Mouse (Mus musculus): ENCODE measurements around the gene Krtap4-13. TPM values are rescaled to one million over a fixed set of nuclear protein-coding genes. Genes with fewer than 3 reads are reported as not detected.

The Krtap4-13 gene
- not detected for polyA plus RNA-seq (2015; fragmentation: Illumina TruSeq; extraction: RNeasy Lipid Tissue Mini Kit (QIAGEN cat#74804); ENCODE audit: low read depth, low replicate concordance)

GRCm38 (mm10) chr11:99809792-99810191, at the start of gene Krtap4-13:
Gene Krtap4-13 (minus strand): TSS chr11:99809892.

DNA sequence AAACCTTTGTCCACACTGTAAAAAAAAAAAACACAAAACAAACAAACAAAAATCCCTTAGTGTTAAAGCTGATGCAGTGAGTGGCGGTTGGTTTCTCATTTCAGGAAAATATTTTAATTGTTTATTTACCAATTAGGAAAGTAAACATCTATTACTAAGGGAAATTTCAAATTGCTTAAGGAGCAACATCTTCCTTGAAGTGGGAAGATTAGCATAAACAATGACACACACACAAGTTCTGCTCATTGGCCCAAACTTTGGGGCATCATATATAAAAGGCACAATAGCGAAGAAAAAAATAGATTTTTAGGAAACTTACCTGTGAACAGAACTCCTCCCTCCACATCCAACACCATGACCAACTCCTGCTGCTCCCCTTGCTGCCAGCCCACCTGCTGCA, 47.9 kb upstream of the Krtap4-13 start, which contains the start of gene Gm11568:
Gene Gm11568 (plus strand): TSS at position 301 of the 400 bp plus-strand sequence.

DNA sequence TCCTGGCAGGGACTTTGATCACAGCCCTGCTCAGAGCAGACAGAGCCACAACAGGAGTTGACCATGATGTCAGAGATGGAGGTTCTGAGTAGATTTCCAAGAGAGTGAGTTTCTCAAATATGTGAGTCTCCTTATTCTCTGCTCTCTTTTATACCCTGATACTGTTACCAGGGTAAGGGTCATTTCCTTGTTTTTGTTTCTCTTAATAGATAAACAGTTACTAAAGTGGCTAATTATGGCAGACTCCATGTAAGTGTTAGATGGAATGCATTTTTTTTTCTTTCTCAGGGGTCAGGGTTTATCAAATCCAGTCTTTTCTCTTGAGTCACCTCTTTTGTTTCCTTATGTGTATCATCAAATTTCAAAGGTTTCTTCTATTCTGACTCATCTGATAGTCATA, 41.8 kb upstream of the Krtap4-13 start, which contains the start of gene Krtap4-16:
Gene Krtap4-16 (minus strand): TSS at position 101 of the 400 bp plus-strand sequence.

DNA sequence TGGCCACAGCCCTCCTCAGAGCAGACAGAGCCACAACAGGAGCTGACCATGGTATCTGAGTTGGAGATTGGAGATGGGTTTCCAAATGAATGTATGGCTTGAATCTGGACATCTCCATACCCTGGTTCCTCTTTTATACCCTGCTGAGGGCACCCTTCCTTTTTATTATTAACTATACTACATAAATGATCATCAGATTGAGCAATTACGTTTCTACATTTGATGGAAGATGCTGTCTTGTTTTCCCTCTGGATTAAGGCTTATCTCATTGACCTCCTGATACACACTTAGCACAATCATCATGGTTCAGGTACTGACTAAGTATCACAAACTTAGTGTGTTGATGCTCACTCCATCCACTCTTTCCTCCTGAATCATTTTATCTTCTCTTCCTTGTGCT, 28.3 kb upstream of the Krtap4-13 start, which contains the start of gene 2300003K06Rik:
Gene 2300003K06Rik (minus strand): TSS at position 101 of the 400 bp plus-strand sequence.

GRCm38 (mm10) chr11:99815566-99815965, 5.9 kb upstream of the Krtap4-13 start, which contains the start of gene Gm11564:
Gene Gm11564 (minus strand): TSS chr11:99815666.

GRCm38 (mm10) chr11:99804346-99804745, 5.3 kb downstream of the Krtap4-13 start, which contains the start of gene Gm11554:
Gene Gm11554 (minus strand): TSS chr11:99804446.

DNA sequence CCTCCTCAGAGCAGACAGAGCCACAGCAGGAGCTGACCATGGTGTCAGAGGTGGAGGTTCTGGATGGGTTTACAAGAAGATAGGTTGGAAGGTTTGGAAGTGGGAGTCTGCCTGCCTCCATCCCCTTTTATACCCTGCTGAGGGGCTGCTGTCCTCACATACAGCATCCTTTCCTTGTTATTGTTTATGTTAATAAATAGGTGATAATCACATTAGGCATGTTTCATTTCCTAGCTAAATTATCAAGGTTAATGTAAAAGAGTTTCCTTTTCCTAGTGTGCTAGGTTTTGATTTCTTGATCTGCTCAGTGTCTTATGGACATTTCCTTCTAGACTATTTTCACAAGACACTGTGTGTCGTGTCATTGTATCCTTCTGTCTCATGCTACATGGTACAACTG, 10.9 kb downstream of the Krtap4-13 start, which contains the start of gene Gm11569:
Gene Gm11569 (minus strand): TSS at position 101 of the 400 bp plus-strand sequence.

DNA sequence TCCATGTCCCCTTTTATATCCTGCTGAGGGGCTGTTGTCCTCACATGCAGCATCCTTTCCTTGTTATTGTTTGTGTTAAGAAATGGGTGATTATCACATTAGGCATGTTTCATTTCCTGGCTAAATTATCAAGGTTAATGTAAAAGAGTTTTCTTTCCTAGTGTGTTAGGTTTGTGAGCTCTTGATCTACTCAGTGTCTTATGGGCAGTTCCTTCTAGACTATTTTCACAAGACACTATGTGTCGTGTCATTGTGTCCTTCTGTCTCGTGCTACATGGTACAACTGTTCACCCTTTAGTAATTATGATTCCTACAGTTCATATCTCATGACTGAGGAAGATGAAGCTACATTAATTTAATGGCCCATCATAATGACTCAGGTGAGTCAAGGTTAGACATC, 16.3 kb downstream of the Krtap4-13 start, which contains the start of gene Gm11596:
Gene Gm11596 (minus strand): TSS at position 101 of the 400 bp plus-strand sequence.

DNA sequence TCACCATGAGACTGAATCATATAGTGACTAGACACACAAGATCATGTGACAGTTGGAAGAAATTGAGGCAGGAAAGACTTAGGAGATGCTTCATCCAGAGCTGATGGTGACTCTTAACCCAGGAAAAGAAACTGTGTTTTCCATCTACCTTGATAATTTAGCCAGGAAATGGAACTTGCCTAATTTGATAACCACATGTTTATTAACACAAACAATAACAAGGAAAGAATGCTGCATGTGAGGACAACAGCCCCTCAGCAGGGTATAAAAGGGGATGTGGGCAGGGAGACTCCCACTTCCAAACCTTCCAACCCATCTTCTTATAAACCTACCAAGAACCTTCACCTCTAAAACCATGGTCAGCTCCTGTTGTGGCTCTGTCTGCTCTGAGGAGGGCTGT, 24.8 kb downstream of the Krtap4-13 start, which contains the start of gene Krtap4-9:
Gene Krtap4-9 (plus strand): TSS at position 301 of the 400 bp plus-strand sequence.

DNA sequence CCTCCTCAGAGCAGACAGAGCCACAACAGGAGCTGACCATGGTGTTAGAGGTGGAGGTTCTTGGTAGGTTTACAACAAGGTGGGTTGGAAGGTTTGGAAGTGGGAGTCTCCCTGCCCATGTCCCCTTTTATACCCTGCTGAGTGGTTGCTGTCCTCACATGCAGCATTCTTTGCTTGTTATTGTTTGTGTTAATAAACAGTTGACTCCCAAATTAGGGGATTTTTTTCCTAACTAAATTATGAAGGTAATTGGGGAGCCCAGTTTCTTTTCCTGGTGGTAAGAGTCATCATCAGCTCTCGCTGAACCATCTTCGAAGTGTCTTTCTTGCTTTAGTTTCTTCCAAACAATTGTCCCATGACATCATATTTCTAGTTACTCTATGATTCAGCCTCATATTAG, 29.1 kb downstream of the Krtap4-13 start, which contains the start of gene Krtap4-8:
Gene Krtap4-8 (minus strand): TSS at position 101 of the 400 bp plus-strand sequence.

DNA sequence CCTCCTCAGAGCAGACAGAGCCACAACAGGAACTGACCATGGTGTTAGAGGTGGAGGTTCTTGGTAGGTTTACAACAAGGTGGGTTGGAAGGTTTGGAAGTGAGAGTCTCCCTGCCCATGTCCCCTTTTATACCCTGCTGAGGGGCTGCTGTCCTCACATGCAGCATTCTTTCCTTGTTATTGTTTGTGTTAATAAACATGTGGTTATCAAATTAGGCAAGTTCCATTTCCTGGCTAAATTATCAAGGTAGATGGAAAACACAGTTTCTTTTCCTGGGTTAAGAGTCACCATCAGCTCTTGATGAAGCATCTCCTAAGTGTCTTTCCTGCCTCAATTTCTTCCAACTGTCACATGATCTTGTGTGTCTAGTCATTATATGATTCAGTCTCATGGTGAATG, 36.9 kb downstream of the Krtap4-13 start, which contains the start of gene Gm11595:
Gene Gm11595 (minus strand): TSS at position 101 of the 400 bp plus-strand sequence.

Other genes with a start within 250 kb of the Krtap4-13 start
- not detected for gene Krtap3-1, start 243.3 kb downstream of the Krtap4-13 start, polyA plus RNA-seq (2015; fragmentation: Illumina TruSeq; extraction: RNeasy Lipid Tissue Mini Kit (QIAGEN cat#74804); ENCODE audit: low read depth, low replicate concordance)
- not detected for gene Krtap1-5, start 228.9 kb downstream of the Krtap4-13 start, polyA plus RNA-seq (2015; fragmentation: Illumina TruSeq; extraction: RNeasy Lipid Tissue Mini Kit (QIAGEN cat#74804); ENCODE audit: low read depth, low replicate concordance)
- gene Krtap1-4, start 226.2 kb downstream of the Krtap4-13 start, polyA plus RNA-seq (2015; fragmentation: Illumina TruSeq; extraction: RNeasy Lipid Tissue Mini Kit (QIAGEN cat#74804); ENCODE audit: low read depth, low replicate concordance): not detected
- gene Krtap1-3, start 218.6 kb downstream of the Krtap4-13 start, polyA plus RNA-seq (2015; fragmentation: Illumina TruSeq; extraction: RNeasy Lipid Tissue Mini Kit (QIAGEN cat#74804); ENCODE audit: low read depth, low replicate concordance): not detected
- gene Krtap9-3, start 211.8 kb downstream of the Krtap4-13 start, polyA plus RNA-seq (2015; fragmentation: Illumina TruSeq; extraction: RNeasy Lipid Tissue Mini Kit (QIAGEN cat#74804); ENCODE audit: low read depth, low replicate concordance): not detected
- not detected for gene Gm11938, start 206.6 kb downstream of the Krtap4-13 start, polyA plus RNA-seq (2015; fragmentation: Illumina TruSeq; extraction: RNeasy Lipid Tissue Mini Kit (QIAGEN cat#74804); ENCODE audit: low read depth, low replicate concordance)
- not detected for gene Gm11937, start 199.7 kb downstream of the Krtap4-13 start, polyA plus RNA-seq (2015; fragmentation: Illumina TruSeq; extraction: RNeasy Lipid Tissue Mini Kit (QIAGEN cat#74804); ENCODE audit: low read depth, low replicate concordance)
- not detected for gene Krtap2-4, start 195.0 kb downstream of the Krtap4-13 start, polyA plus RNA-seq (2015; fragmentation: Illumina TruSeq; extraction: RNeasy Lipid Tissue Mini Kit (QIAGEN cat#74804); ENCODE audit: low read depth, low replicate concordance)
- gene Gm11562, start 189.5 kb downstream of the Krtap4-13 start, polyA plus RNA-seq (2015; fragmentation: Illumina TruSeq; extraction: RNeasy Lipid Tissue Mini Kit (QIAGEN cat#74804); ENCODE audit: low read depth, low replicate concordance): not detected
- gene Krtap4-1, start 181.7 kb downstream of the Krtap4-13 start, polyA plus RNA-seq (2015; fragmentation: Illumina TruSeq; extraction: RNeasy Lipid Tissue Mini Kit (QIAGEN cat#74804); ENCODE audit: low read depth, low replicate concordance): not detected
- not detected for gene Krtap4-2, start 174.8 kb downstream of the Krtap4-13 start, polyA plus RNA-seq (2015; fragmentation: Illumina TruSeq; extraction: RNeasy Lipid Tissue Mini Kit (QIAGEN cat#74804); ENCODE audit: low read depth, low replicate concordance)
- gene Krtap4-7, start 165.8 kb downstream of the Krtap4-13 start, polyA plus RNA-seq (2015; fragmentation: Illumina TruSeq; extraction: RNeasy Lipid Tissue Mini Kit (QIAGEN cat#74804); ENCODE audit: low read depth, low replicate concordance): not detected
- not detected for gene Gm11555, start 159.7 kb downstream of the Krtap4-13 start, polyA plus RNA-seq (2015; fragmentation: Illumina TruSeq; extraction: RNeasy Lipid Tissue Mini Kit (QIAGEN cat#74804); ENCODE audit: low read depth, low replicate concordance)
- not detected for gene Gm11563, start 150.9 kb downstream of the Krtap4-13 start, polyA plus RNA-seq (2015; fragmentation: Illumina TruSeq; extraction: RNeasy Lipid Tissue Mini Kit (QIAGEN cat#74804); ENCODE audit: low read depth, low replicate concordance)
- not detected for gene Krtap4-6, start 143.9 kb downstream of the Krtap4-13 start, polyA plus RNA-seq (2015; fragmentation: Illumina TruSeq; extraction: RNeasy Lipid Tissue Mini Kit (QIAGEN cat#74804); ENCODE audit: low read depth, low replicate concordance)
- gene Gm14190, start 119.2 kb downstream of the Krtap4-13 start, polyA plus RNA-seq (2015; fragmentation: Illumina TruSeq; extraction: RNeasy Lipid Tissue Mini Kit (QIAGEN cat#74804); ENCODE audit: low read depth, low replicate concordance): not detected
- gene Gm14180, start 75.6 kb downstream of the Krtap4-13 start, polyA plus RNA-seq (2015; fragmentation: Illumina TruSeq; extraction: RNeasy Lipid Tissue Mini Kit (QIAGEN cat#74804); ENCODE audit: low read depth, low replicate concordance): not detected
- not detected for gene Gm11595, start 37.0 kb downstream of the Krtap4-13 start, polyA plus RNA-seq (2015; fragmentation: Illumina TruSeq; extraction: RNeasy Lipid Tissue Mini Kit (QIAGEN cat#74804); ENCODE audit: low read depth, low replicate concordance)
- gene Krtap4-8, start 29.2 kb downstream of the Krtap4-13 start, polyA plus RNA-seq (2015; fragmentation: Illumina TruSeq; extraction: RNeasy Lipid Tissue Mini Kit (QIAGEN cat#74804); ENCODE audit: low read depth, low replicate concordance): not detected
- gene Krtap4-9, start 24.7 kb downstream of the Krtap4-13 start, polyA plus RNA-seq (2015; fragmentation: Illumina TruSeq; extraction: RNeasy Lipid Tissue Mini Kit (QIAGEN cat#74804); ENCODE audit: low read depth, low replicate concordance): not detected
- not detected for gene Gm11596, start 16.4 kb downstream of the Krtap4-13 start, polyA plus RNA-seq (2015; fragmentation: Illumina TruSeq; extraction: RNeasy Lipid Tissue Mini Kit (QIAGEN cat#74804); ENCODE audit: low read depth, low replicate concordance)
- gene Gm11569, start 11.0 kb downstream of the Krtap4-13 start, polyA plus RNA-seq (2015; fragmentation: Illumina TruSeq; extraction: RNeasy Lipid Tissue Mini Kit (QIAGEN cat#74804); ENCODE audit: low read depth, low replicate concordance): not detected
- gene Gm11554, start 5.4 kb downstream of the Krtap4-13 start, polyA plus RNA-seq (2015; fragmentation: Illumina TruSeq; extraction: RNeasy Lipid Tissue Mini Kit (QIAGEN cat#74804); ENCODE audit: low read depth, low replicate concordance): not detected
- not detected for gene Gm11564, start 5.8 kb upstream of the Krtap4-13 start, polyA plus RNA-seq (2015; fragmentation: Illumina TruSeq; extraction: RNeasy Lipid Tissue Mini Kit (QIAGEN cat#74804); ENCODE audit: low read depth, low replicate concordance)
- gene 2300003K06Rik, start 28.2 kb upstream of the Krtap4-13 start, polyA plus RNA-seq (2015; fragmentation: Illumina TruSeq; extraction: RNeasy Lipid Tissue Mini Kit (QIAGEN cat#74804); ENCODE audit: low read depth, low replicate concordance): not detected
- not detected for gene Krtap4-16, start 41.7 kb upstream of the Krtap4-13 start, polyA plus RNA-seq (2015; fragmentation: Illumina TruSeq; extraction: RNeasy Lipid Tissue Mini Kit (QIAGEN cat#74804); ENCODE audit: low read depth, low replicate concordance)
- not detected for gene Gm11568, start 48.0 kb upstream of the Krtap4-13 start, polyA plus RNA-seq (2015; fragmentation: Illumina TruSeq; extraction: RNeasy Lipid Tissue Mini Kit (QIAGEN cat#74804); ENCODE audit: low read depth, low replicate concordance)
- gene Gm11559, start 54.6 kb upstream of the Krtap4-13 start, polyA plus RNA-seq (2015; fragmentation: Illumina TruSeq; extraction: RNeasy Lipid Tissue Mini Kit (QIAGEN cat#74804); ENCODE audit: low read depth, low replicate concordance): not detected
- gene Krtap9-1, start 63.5 kb upstream of the Krtap4-13 start, polyA plus RNA-seq (2015; fragmentation: Illumina TruSeq; extraction: RNeasy Lipid Tissue Mini Kit (QIAGEN cat#74804); ENCODE audit: low read depth, low replicate concordance): not detected
- gene Gm11567, start 69.3 kb upstream of the Krtap4-13 start, polyA plus RNA-seq (2015; fragmentation: Illumina TruSeq; extraction: RNeasy Lipid Tissue Mini Kit (QIAGEN cat#74804); ENCODE audit: low read depth, low replicate concordance): not detected
- not detected for gene Krtap31-1, start 98.0 kb upstream of the Krtap4-13 start, polyA plus RNA-seq (2015; fragmentation: Illumina TruSeq; extraction: RNeasy Lipid Tissue Mini Kit (QIAGEN cat#74804); ENCODE audit: low read depth, low replicate concordance)
- not detected for gene Gm11565, start 104.9 kb upstream of the Krtap4-13 start, polyA plus RNA-seq (2015; fragmentation: Illumina TruSeq; extraction: RNeasy Lipid Tissue Mini Kit (QIAGEN cat#74804); ENCODE audit: low read depth, low replicate concordance)
- gene Krtap31-2, start 126.4 kb upstream of the Krtap4-13 start, polyA plus RNA-seq (2015; fragmentation: Illumina TruSeq; extraction: RNeasy Lipid Tissue Mini Kit (QIAGEN cat#74804); ENCODE audit: low read depth, low replicate concordance): not detected
- gene Krtap9-5, start 138.6 kb upstream of the Krtap4-13 start, polyA plus RNA-seq (2015; fragmentation: Illumina TruSeq; extraction: RNeasy Lipid Tissue Mini Kit (QIAGEN cat#74804); ENCODE audit: low read depth, low replicate concordance): not detected
- not detected for gene Krtap29-1, start 169.2 kb upstream of the Krtap4-13 start, polyA plus RNA-seq (2015; fragmentation: Illumina TruSeq; extraction: RNeasy Lipid Tissue Mini Kit (QIAGEN cat#74804); ENCODE audit: low read depth, low replicate concordance)
- gene Krtap16-1, start 176.7 kb upstream of the Krtap4-13 start, polyA plus RNA-seq (2015; fragmentation: Illumina TruSeq; extraction: RNeasy Lipid Tissue Mini Kit (QIAGEN cat#74804); ENCODE audit: low read depth, low replicate concordance): not detected
- gene Krtap17-1, start 184.1 kb upstream of the Krtap4-13 start, polyA plus RNA-seq (2015; fragmentation: Illumina TruSeq; extraction: RNeasy Lipid Tissue Mini Kit (QIAGEN cat#74804); ENCODE audit: low read depth, low replicate concordance): not detected
- gene Krt33a, start 206.3 kb upstream of the Krtap4-13 start, polyA plus RNA-seq (2015; fragmentation: Illumina TruSeq; extraction: RNeasy Lipid Tissue Mini Kit (QIAGEN cat#74804); ENCODE audit: low read depth, low replicate concordance): not detected
- gene Krt33b, start 220.0 kb upstream of the Krtap4-13 start, polyA plus RNA-seq (2015; fragmentation: Illumina TruSeq; extraction: RNeasy Lipid Tissue Mini Kit (QIAGEN cat#74804); ENCODE audit: low read depth, low replicate concordance): not detected
- not detected for gene Krt34, start 231.7 kb upstream of the Krtap4-13 start, polyA plus RNA-seq (2015; fragmentation: Illumina TruSeq; extraction: RNeasy Lipid Tissue Mini Kit (QIAGEN cat#74804); ENCODE audit: low read depth, low replicate concordance)
- gene Krt31, start 240.7 kb upstream of the Krtap4-13 start, polyA plus RNA-seq (2015; fragmentation: Illumina TruSeq; extraction: RNeasy Lipid Tissue Mini Kit (QIAGEN cat#74804); ENCODE audit: low read depth, low replicate concordance): not detected